Mouse (Mus musculus) hindbrain, embryonic 11.5 days (tissue): ENCODE measurements at regions not wholly inside any gene's neighbourhood (a gene's known extent, or its start where the extent isn't known, plus 50 kb on each side); places are given as distances from the start of the nearest gene placed in this dataset.

Experiments used
- ATAC-seq: fragments of 200-750 bp; cut with Nextera tagmentation; 2 replicates; pipeline ENCODE4 v1.8.0; 2017; ENCODE audit warnings: mild to moderate bottlenecking, moderate TSS enrichment, moderate library complexity; ENCODE audit not compliant: low FRiP score
- DNase-seq: peaks from one replicate; pipeline ENCODE4 v3.0.0-alpha.2; 2015; ENCODE audit warnings: low spot score
- H3K27ac ChIP-seq: fragments of 300-500 bp; sonication (generic); 2 replicates; pipeline ENCODE4 v1.5.1; 2014; ENCODE audit warnings: mild to moderate bottlenecking, low read depth, low read length
- H3K27me3 ChIP-seq: fragments of 300-500 bp; sonication (generic); 2 replicates; pipeline ENCODE4 v1.6.1; 2014; ENCODE audit warnings: mild to moderate bottlenecking, low read length, moderate library complexity, mixed read lengths; ENCODE audit not compliant: control insufficient read depth, insufficient read depth
- H3K36me3 ChIP-seq: fragments of 300-500 bp; sonication (generic); 2 replicates; pipeline ENCODE4 v1.6.1; 2014; ENCODE audit warnings: mild to moderate bottlenecking, low read length, moderate library complexity, mixed read lengths; ENCODE audit not compliant: control insufficient read depth, insufficient read depth
- H3K4me1 ChIP-seq: fragments of 300-500 bp; sonication (generic); replicated peaks from 2 replicates; pipeline ENCODE4 v1.6.1; 2014; ENCODE audit warnings: low read length, mixed read lengths; ENCODE audit not compliant: control insufficient read depth, insufficient read depth
- H3K4me2 ChIP-seq: fragments of 300-500 bp; sonication (generic); replicated peaks from 2 replicates; pipeline ENCODE4 v1.6.1; 2014; ENCODE audit warnings: mild to moderate bottlenecking, low read depth, low read length
- H3K4me3 ChIP-seq: fragments of 300-500 bp; sonication (generic); 2 replicates; pipeline ENCODE4 v1.5.1; 2014; ENCODE audit warnings: low read depth, low read length
- H3K9ac ChIP-seq: fragments of 300-500 bp; sonication (generic); 2 replicates; pipeline ENCODE4 v1.6.1; 2014; ENCODE audit warnings: low read depth, low read length
- H3K9me3 ChIP-seq: fragments of 300-500 bp; sonication (generic); 2 replicates; pipeline ENCODE4 v1.6.1; 2016; ENCODE audit warnings: low read length; ENCODE audit not compliant: control insufficient read depth
- WGBS: fragments of 180-500 bp; shearing (Covaris S2); extraction: QIAGEN DNeasy Blood & Tissue Kit; methylation state at CpG from one replicate; pipeline ENCODE4 v1.1.7; 2014; 5-methylcytosine and 5-hydroxymethylcytosine counted together

DNA sequence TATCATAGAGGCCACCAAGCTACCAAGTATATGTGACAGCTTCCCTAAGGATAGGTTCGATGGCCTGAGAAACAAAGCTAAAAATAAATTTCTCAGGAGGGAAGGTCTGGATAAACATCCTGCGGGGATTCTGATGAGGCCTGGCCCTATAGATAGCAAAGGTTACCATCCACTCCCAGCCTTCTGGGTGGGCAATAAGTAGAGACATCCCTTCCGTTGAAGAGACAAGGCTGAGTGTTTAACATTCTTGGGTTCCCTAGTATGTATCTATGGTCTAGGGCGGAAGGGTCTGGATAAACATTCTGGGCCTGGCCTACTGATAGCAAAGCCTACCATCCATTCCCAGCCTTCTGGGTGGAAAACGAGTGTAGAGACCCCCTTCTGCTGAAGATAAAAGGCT lies 180.5 kb upstream of the Dlk1 start:
- WGBS, result 77% methylated on average over 5 of the region's 5 CpGs
- H3K36me3 ChIP-seq, result no peaks in the 10 kb centered on the region
- H3K9me3 ChIP-seq, result no peaks in the 10 kb centered on the region
- ATAC-seq (no peak), DNase-seq (no peak)
- H3K4me1 ChIP-seq, result no peaks in the 10 kb centered on the region
- no peak overlapping the region for H3K4me3 ChIP-seq
- no peak overlapping the region for H3K9ac ChIP-seq
- no peak overlapping the region for H3K27ac ChIP-seq
- H3K4me2 ChIP-seq, result no peak overlapping the region
- no peaks in the 10 kb centered on the region for H3K27me3 ChIP-seq

DNA sequence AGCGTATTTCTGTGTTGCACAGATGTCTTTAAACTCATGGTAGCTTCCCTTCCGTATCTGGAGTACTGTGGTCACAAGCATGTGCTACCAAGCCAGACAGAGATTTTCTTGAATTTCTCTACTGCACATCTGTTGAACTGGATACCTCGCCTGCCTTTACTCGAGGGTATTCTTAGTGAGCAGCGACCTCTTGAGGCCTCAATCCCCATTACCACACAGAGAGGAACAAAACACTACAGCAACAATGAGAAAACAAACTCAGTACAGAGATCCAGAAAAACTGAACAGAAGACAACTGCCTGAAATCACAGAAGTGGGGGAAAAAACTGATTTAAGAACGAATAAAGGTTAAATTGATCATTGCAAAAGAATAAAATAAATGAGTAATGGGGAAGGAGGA lies 137.8 kb upstream of the Dlk1 start:
- DNase-seq, result peak; percentile 69
- 22% methylated on average over 6 of the region's 6 CpGs for WGBS
- H3K4me3 ChIP-seq, result no peak overlapping the region

GRCm38 (mm10) chr12:109325986-109326385 lies 126.6 kb upstream of the Dlk1 start:
- 70% methylated on average over 11 of the region's 11 CpGs for WGBS
- no peak for ATAC-seq
- H3K4me1 ChIP-seq, result no peaks in the 10 kb centered on the region
- no peaks in the 10 kb centered on the region for H3K9me3 ChIP-seq
- H3K4me2 ChIP-seq, result no peak overlapping the region
- peak; percentile 1 for DNase-seq
- H3K36me3 ChIP-seq, result no peaks in the 10 kb centered on the region
- no peak overlapping the region for H3K9ac ChIP-seq
- no peak overlapping the region for H3K4me3 ChIP-seq
- H3K27me3 ChIP-seq, result no peaks in the 10 kb centered on the region
- no peak overlapping the region for H3K27ac ChIP-seq

More for the DNA sequence above, 137.8 kb upstream of the Dlk1 start:
- no peak overlapping the region for H3K27ac ChIP-seq
- H3K4me2 ChIP-seq, result no peak overlapping the region
- no peaks in the 10 kb centered on the region for H3K36me3 ChIP-seq
- ATAC-seq, result no peak
- no peak overlapping the region for H3K9ac ChIP-seq
- no peaks in the 10 kb centered on the region for H3K9me3 ChIP-seq
- no peaks in the 10 kb centered on the region for H3K4me1 ChIP-seq
- no peaks in the 10 kb centered on the region for H3K27me3 ChIP-seq

GRCm38 (mm10) chr12:109371327-109371726 lies 81.3 kb upstream of the Dlk1 start:
- Histone ChIP-seq H3K4me2 (no peak overlapping the region), H3K27me3 (no peaks in the 10 kb centered on the region), H3K27ac (no peak overlapping the region), H3K4me1 (no peaks in the 10 kb centered on the region), H3K9ac (no peak overlapping the region), H3K36me3 (no peaks in the 10 kb centered on the region), H3K4me3 (no peak overlapping the region), H3K9me3 (no peaks in the 10 kb centered on the region)
- DNase-seq (no peak), ATAC-seq (no peak)
- 78% methylated on average over 2 of the region's 2 CpGs for WGBS

DNA sequence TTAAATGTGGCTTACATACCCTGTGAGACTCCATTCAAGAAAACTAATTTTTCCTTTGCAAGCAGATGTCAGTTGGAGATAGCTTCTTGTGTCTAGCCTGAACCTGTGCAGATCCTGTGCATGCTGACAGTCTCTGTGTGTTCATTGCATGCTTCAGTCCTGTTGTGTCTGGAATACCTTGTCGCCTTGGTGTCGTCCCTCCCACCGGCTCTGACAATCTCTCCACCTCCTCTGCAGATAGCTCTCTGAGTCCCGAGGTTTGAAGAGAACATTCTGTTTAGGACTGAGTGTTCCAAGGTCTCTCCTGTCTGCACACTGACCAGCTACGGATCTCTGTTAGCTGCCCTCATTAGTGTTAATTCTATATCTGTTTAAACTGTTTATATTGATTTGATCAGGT lies 66.8 kb upstream of the Dlk1 start:
- Histone ChIP-seq H3K36me3 (no peaks in the 10 kb centered on the region), H3K27me3 (no peaks in the 10 kb centered on the region), H3K9ac (no peak overlapping the region), H3K27ac (no peak overlapping the region), H3K4me1 (no peaks in the 10 kb centered on the region), H3K4me3 (no peak overlapping the region), H3K4me2 (no peak overlapping the region), H3K9me3 (no peaks in the 10 kb centered on the region)
- 84% methylated on average over 5 of the region's 5 CpGs for WGBS
- no peak for ATAC-seq
- DNase-seq, result no peak

- no peak overlapping the region for H3K4me2 ChIP-seq
- DNase-seq (no peak), ATAC-seq (no peak)
Measured at GRCm38 (mm10) chr12:109388791-109389190, 63.8 kb upstream of the Dlk1 start.

DNA sequence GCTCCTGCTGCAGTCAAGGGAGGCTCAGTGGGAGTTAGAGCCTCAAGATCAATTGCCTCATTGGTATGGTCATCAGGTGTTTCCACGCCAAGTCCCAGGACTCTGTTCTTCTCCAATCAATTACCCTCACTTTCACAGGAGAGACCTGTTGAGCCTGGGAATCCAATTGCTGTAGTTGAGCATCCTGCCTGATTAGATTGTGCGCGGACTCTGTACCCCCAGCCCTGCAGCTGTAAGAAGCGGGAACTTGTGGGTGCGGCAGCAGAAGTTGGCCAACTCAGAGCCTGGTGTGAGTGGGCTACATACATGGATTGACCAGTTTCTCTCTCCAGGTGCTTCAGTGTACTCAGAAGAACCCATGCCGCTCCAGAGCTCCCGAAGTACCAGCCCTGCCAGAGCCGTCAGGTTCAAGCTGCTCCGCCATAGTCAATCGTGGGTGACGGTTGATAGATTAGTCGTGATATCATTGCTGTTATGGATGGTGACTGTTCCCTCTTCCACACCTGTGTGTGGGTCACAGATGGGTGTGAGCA lies 62.2 kb upstream of the Dlk1 start:
- Histone ChIP-seq H3K36me3 (no peaks in the 10 kb centered on the region), H3K4me1 (no peaks in the 10 kb centered on the region), H3K4me2 (no peak overlapping the region), H3K9me3 (no peaks in the 10 kb centered on the region), H3K4me3 (no peak overlapping the region), H3K9ac (no peak overlapping the region), H3K27ac (no peak overlapping the region), H3K27me3 (peaks cover 5% of the 10 kb centered on the region; the same call in 1 of the 2 replicates)
- 93% methylated on average over 12 of the region's 12 CpGs for WGBS
- no peak for DNase-seq
- ATAC-seq, result no peak

More at GRCm38 (mm10) chr12:109388791-109389190, 63.8 kb upstream of the Dlk1 start:
- Histone ChIP-seq H3K4me1 (no peaks in the 10 kb centered on the region), H3K9me3 (no peaks in the 10 kb centered on the region), H3K27ac (no peak overlapping the region), H3K27me3 (peaks cover 5% of the 10 kb centered on the region; the same call in 1 of the 2 replicates), H3K9ac (no peak overlapping the region), H3K4me3 (no peak overlapping the region), H3K36me3 (no peaks in the 10 kb centered on the region)
- WGBS, result 48% methylated on average over 7 of the region's 7 CpGs

GRCm38 (mm10) chr12:109390978-109391377 lies 61.6 kb upstream of the Dlk1 start:
- H3K4me3 ChIP-seq, result no peak overlapping the region
- H3K4me1 ChIP-seq, result no peaks in the 10 kb centered on the region
- no peaks in the 10 kb centered on the region for H3K36me3 ChIP-seq
- ATAC-seq, result no peak
- H3K27me3 ChIP-seq, result peaks cover 5% of the 10 kb centered on the region; the same call in 1 of the 2 replicates
- H3K4me2 ChIP-seq, result no peak overlapping the region
- no peak for DNase-seq
- WGBS, result 91% methylated on average over 8 of the region's 8 CpGs
- no peak overlapping the region for H3K27ac ChIP-seq
- H3K9me3 ChIP-seq, result no peaks in the 10 kb centered on the region
- no peak overlapping the region for H3K9ac ChIP-seq

GRCm38 (mm10) chr12:109393326-109393725 lies 59.3 kb upstream of the Dlk1 start:
- DNase-seq, result no peak
- Histone ChIP-seq H3K27ac (no peak overlapping the region), H3K36me3 (no peaks in the 10 kb centered on the region), H3K9ac (no peak overlapping the region), H3K4me2 (no peak overlapping the region), H3K4me3 (no peak overlapping the region), H3K9me3 (no peaks in the 10 kb centered on the region), H3K27me3 (peaks cover 5% of the 10 kb centered on the region; the same call in 1 of the 2 replicates), H3K4me1 (no peaks in the 10 kb centered on the region)
- no peak for ATAC-seq
- WGBS, result 46% methylated on average over 8 of the region's 8 CpGs
